Mouse (Mus musculus) limb, embryonic 12.5 days (tissue): Measurements from ENCODE around the gene Zbtb11. TPM values are rescaled to one million over a fixed set of nuclear protein-coding genes. Genes with fewer than 3 reads are reported as not detected.
"Not testable (repeated sequence)": the region's sequence is repeated elsewhere in the genome, so short reads cannot be mapped to it uniquely, and the experiment has no call there.

Experiments
- ATAC-seq: fragments of 200-750 bp; cut with Nextera tagmentation; 2 replicates; pipeline ENCODE4 v1.8.0; 2017; ENCODE audit warnings: low read depth, moderate TSS enrichment; ENCODE audit not compliant: insufficient number of reproducible peaks, insufficient read depth, low FRiP score, low TSS enrichment
- H3K27ac ChIP-seq: fragments of 300-500 bp; sonication (generic); 2 replicates; pipeline ENCODE4 v1.5.1; 2016; ENCODE audit warnings: mild to moderate bottlenecking, moderate library complexity
- H3K27me3 ChIP-seq: fragments of 300-500 bp; sonication (generic); 2 replicates; pipeline ENCODE4 v1.6.1; 2016; ENCODE audit warnings: mild to moderate bottlenecking, moderate library complexity
- H3K36me3 ChIP-seq: fragments of 300-500 bp; sonication (generic); 2 replicates; pipeline ENCODE4 v1.6.1; 2016; ENCODE audit warnings: mild to moderate bottlenecking, moderate library complexity
- H3K4me1 ChIP-seq: fragments of 300-500 bp; sonication (generic); replicated peaks from 2 replicates; pipeline ENCODE4 v1.6.1; 2016
- H3K4me2 ChIP-seq: fragments of 300-500 bp; sonication (generic); 2 replicates; pipeline ENCODE4 v1.6.1; 2016; ENCODE audit warnings: mild to moderate bottlenecking, moderate library complexity
- H3K4me3 ChIP-seq: fragments of 300-500 bp; sonication (generic); replicated peaks from 2 replicates; pipeline ENCODE4 v1.5.1; 2016; ENCODE audit warnings: mild to moderate bottlenecking
- H3K9ac ChIP-seq: fragments of 300-500 bp; sonication (generic); replicated peaks from 2 replicates; pipeline ENCODE4 v1.6.1; 2016; ENCODE audit warnings: mild to moderate bottlenecking, moderate library complexity
- H3K9me3 ChIP-seq: fragments of 300-500 bp; sonication (generic); 2 replicates; pipeline ENCODE4 v1.6.1; 2016; ENCODE audit warnings: mild to moderate bottlenecking, moderate library complexity
- WGBS: fragments of 180-500 bp; shearing (Covaris S2); methylation state at CpG from one replicate; pipeline ENCODE4 v1.1.7; 2016; 5-methylcytosine and 5-hydroxymethylcytosine counted together
- polyA plus RNA-seq: library from polyadenylated mRNA; unstranded; fragments of >200 nt; fragmentation: Nextera tagmentation; extraction: Ambion mirVana; gene quantifications from 2 replicates; pipeline ENCODE4 v1.2.1, GENCODE M21; 2016

The Zbtb11 gene
- polyA plus RNA-seq, 1 experiment from 2014 or later: 22.7 TPM

- peaks cover 54% of the 10 kb centered on the region for H3K36me3 ChIP-seq
- 89% methylated on average over 7 of the region's 7 CpGs for WGBS
- no peak for ATAC-seq
Measured at GRCm38 (mm10) chr16:56014076-56014475, 40.4 kb downstream of the Zbtb11 start.

DNA sequence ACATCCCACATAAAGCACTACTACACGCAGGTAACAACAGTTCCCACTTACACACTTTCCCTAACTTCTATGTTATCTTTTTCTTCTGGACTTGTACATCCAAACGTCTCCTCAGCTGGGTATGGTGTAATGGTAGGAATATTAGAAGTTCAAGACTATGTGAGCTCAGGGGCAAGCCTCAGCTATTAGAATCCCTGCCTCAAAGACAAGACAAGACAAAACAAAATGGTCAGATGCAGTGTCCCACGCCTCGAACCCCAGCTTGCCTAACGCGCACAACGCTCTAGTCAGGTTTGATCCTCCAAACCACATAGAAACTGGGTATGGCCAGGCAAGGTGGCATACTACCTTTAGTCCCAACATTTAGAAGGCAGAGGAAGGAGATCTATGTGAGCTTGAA is 46.0 kb downstream of the Zbtb11 start:
- Histone ChIP-seq H3K4me1 (no peaks in the 10 kb centered on the region), H3K27ac (no peak overlapping the region), H3K9me3 (no peaks in the 10 kb centered on the region), H3K9ac (no peak overlapping the region), H3K36me3 (peaks cover 57% of the 10 kb centered on the region), H3K4me3 (no peak overlapping the region), H3K4me2 (no peak overlapping the region), H3K27me3 (no peaks in the 10 kb centered on the region)
- no peak for ATAC-seq
- WGBS: 94% methylated on average over 7 of the region's 7 CpGs

More at GRCm38 (mm10) chr16:56014076-56014475, 40.4 kb downstream of the Zbtb11 start:
- no peaks in the 10 kb centered on the region for H3K27me3 ChIP-seq
- H3K27ac ChIP-seq: no peak overlapping the region
- H3K4me2 ChIP-seq: no peak overlapping the region
- H3K9ac ChIP-seq: no peak overlapping the region
- H3K4me3 ChIP-seq: no peak overlapping the region
- peaks cover 5% of the 10 kb centered on the region; the same call in 1 of the 2 replicates for H3K9me3 ChIP-seq
- no peaks in the 10 kb centered on the region for H3K4me1 ChIP-seq

- H3K27ac ChIP-seq: no peak overlapping the region
- peaks cover 35% of the 10 kb centered on the region for H3K36me3 ChIP-seq
Measured at GRCm38 (mm10) chr16:56027854-56028629, 54.4 kb downstream of the Zbtb11 start.

GRCm38 (mm10) chr16:56028722-56029551 is 55.3 kb downstream of the Zbtb11 start:
- peaks cover 42% of the 10 kb centered on the region for H3K36me3 ChIP-seq
- H3K4me3 ChIP-seq: peak overlapping the region; percentile 89
- peak; percentile 84 for ATAC-seq
- no peaks in the 10 kb centered on the region for H3K27me3 ChIP-seq
- peak overlapping the region; percentile 91 for H3K27ac ChIP-seq
- H3K9ac ChIP-seq: peak overlapping the region; percentile 96
- H3K4me1 ChIP-seq: peaks cover 19% of the 10 kb centered on the region
- under 1% methylated on average over 62 of the region's 62 CpGs for WGBS
- no peaks in the 10 kb centered on the region for H3K9me3 ChIP-seq
- peak overlapping the region; percentile 73 for H3K4me2 ChIP-seq

More at GRCm38 (mm10) chr16:56027854-56028629, 54.4 kb downstream of the Zbtb11 start:
- H3K27me3 ChIP-seq: no peaks in the 10 kb centered on the region
- WGBS: 42% methylated on average over 12 of the region's 12 CpGs
- H3K9me3 ChIP-seq: no peaks in the 10 kb centered on the region
- H3K4me2 ChIP-seq: peak overlapping the region; percentile 73
- ATAC-seq: no peak
- peaks cover 19% of the 10 kb centered on the region for H3K4me1 ChIP-seq
- H3K9ac ChIP-seq: peak overlapping the region; percentile 96
- H3K4me3 ChIP-seq: peak overlapping the region; percentile 89

DNA sequence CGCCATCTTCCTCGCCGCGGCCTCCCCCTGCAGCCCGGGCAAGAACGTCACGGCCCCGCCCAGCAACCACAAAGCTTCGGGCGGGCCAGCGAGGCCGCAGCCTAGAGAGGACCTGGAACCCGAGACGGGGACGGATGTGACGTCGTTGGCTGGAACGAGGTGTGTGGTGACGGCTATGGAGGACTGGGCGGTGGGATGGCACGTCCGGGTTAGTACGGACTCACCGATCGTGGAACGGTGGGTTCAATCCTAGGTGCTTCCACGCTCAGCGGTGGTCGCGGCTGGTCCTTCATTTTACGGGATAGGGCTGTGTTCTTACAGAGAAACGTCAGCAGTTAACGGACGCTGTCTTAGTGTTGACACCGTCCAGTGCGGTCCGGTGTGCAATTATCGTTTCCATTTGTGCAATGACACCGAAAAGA is 56.0 kb downstream of the Zbtb11 start, which contains the start of gene Pcnp:
Pcnp (minus strand) TSS at position 79 of the 422 bp plus-strand sequence.
- Histone ChIP-seq H3K4me3 (peak within 1 kb of the TSS; percentile 89), H3K27ac (peak within 1 kb of the TSS; percentile 91), H3K4me2 (peak within 1 kb of the TSS; percentile 73), H3K9me3 (no peaks in the 10 kb centered on the region), H3K9ac (peak within 1 kb of the TSS; percentile 96), H3K36me3 (peaks cover 47% of the 10 kb centered on the region), H3K27me3 (no peaks in the 10 kb centered on the region), H3K4me1 (peaks cover 19% of the 10 kb centered on the region)
- ATAC-seq: peak; percentile 100
- under 1% methylated on average over 39 of the region's 39 CpGs for WGBS

GRCm38 (mm10) chr16:56034566-56034965 is 60.9 kb downstream of the Zbtb11 start:
- Histone ChIP-seq H3K36me3 (peaks cover 39% of the 10 kb centered on the region), H3K4me3 (no peak overlapping the region), H3K9ac (no peak overlapping the region), H3K27ac (no peak overlapping the region), H3K4me1 (peaks cover 21% of the 10 kb centered on the region), H3K27me3 (no peaks in the 10 kb centered on the region), H3K4me2 (no peak overlapping the region), H3K9me3 (no peaks in the 10 kb centered on the region)
- 97% methylated on average over 6 of the region's 6 CpGs for whole genome bisulfite sequencing
- ATAC-seq: no peak

GRCm38 (mm10) chr16:56036501-56036900 is 62.8 kb downstream of the Zbtb11 start:
- peak overlapping the region; percentile 73 for H3K4me2 ChIP-seq
- peak overlapping the region; percentile 78 for H3K9ac ChIP-seq
- H3K27me3 ChIP-seq: no peaks in the 10 kb centered on the region
- H3K4me3 ChIP-seq: peak overlapping the region; percentile 79
- H3K9me3 ChIP-seq: no peaks in the 10 kb centered on the region
- ATAC-seq: no peak
- peaks cover 39% of the 10 kb centered on the region for H3K36me3 ChIP-seq
- peaks cover 12% of the 10 kb centered on the region for H3K4me1 ChIP-seq
- H3K27ac ChIP-seq: no peak overlapping the region
- 64% methylated on average over 6 of the region's 6 CpGs for WGBS

GRCm38 (mm10) chr16:56037138-56038010 is 63.7 kb downstream of the Zbtb11 start, which contains the start of gene Trmt10c:
Gene Trmt10c, minus strand, starts transcription at chr16:56037819.
- Histone ChIP-seq H3K27ac (peak within 1 kb of the TSS; percentile 91), H3K9ac (peak within 1 kb of the TSS; percentile 78), H3K9me3 (no peaks in the 10 kb centered on the region), H3K4me2 (peak within 1 kb of the TSS; percentile 73), H3K27me3 (no peaks in the 10 kb centered on the region), H3K4me3 (peak within 1 kb of the TSS; percentile 79), H3K36me3 (peaks cover 30% of the 10 kb centered on the region), H3K4me1 (peaks cover 12% of the 10 kb centered on the region)
- peak; percentile 100 for ATAC-seq
- 1% methylated on average over 63 of the region's 63 CpGs for WGBS

GRCm38 (mm10) chr16:56038090-56038489 is 64.4 kb downstream of the Zbtb11 start:
- Histone ChIP-seq H3K4me2 (peak overlapping the region; percentile 73), H3K9me3 (no peaks in the 10 kb centered on the region), H3K36me3 (peaks cover 23% of the 10 kb centered on the region), H3K9ac (peak overlapping the region; percentile 78), H3K27ac (peak overlapping the region; percentile 91), H3K4me1 (peaks cover 12% of the 10 kb centered on the region), H3K4me3 (peak overlapping the region; percentile 79), H3K27me3 (no peaks in the 10 kb centered on the region)
- 33% methylated on average over 8 of the region's 8 CpGs for WGBS
- peak; percentile 14; the same call in 1 of the 2 replicates for ATAC-seq

- no CpG with 5 or more reads among the region's 4 CpGs for WGBS
Measured at GRCm38 (mm10) chr16:56048038-56048437, 74.4 kb downstream of the Zbtb11 start, which contains the start of gene Senp7. Gene Senp7, plus strand, starts transcription at chr16:56048338.

More at GRCm38 (mm10) chr16:56048038-56048437, 74.4 kb downstream of the Zbtb11 start, which contains the start of gene Senp7:
- not testable (repeated sequence) for H3K4me3 ChIP-seq, H3K27ac ChIP-seq, ATAC-seq, H3K9ac ChIP-seq, H3K9me3 ChIP-seq, H3K27me3 ChIP-seq, H3K4me2 ChIP-seq, H3K4me1 ChIP-seq, H3K36me3 ChIP-seq
